Mouse (Mus musculus) lung, adult 18-20 months (tissue): ENCODE data around the gene D7Ertd443e.

Experiments
- DNase-seq, 2 experiments: peaks; one replicate each; pipeline ENCODE4 v3.0.0; 2022; ENCODE audit warnings: mixed read lengths in 2 of 2

The D7Ertd443e gene

DNA sequence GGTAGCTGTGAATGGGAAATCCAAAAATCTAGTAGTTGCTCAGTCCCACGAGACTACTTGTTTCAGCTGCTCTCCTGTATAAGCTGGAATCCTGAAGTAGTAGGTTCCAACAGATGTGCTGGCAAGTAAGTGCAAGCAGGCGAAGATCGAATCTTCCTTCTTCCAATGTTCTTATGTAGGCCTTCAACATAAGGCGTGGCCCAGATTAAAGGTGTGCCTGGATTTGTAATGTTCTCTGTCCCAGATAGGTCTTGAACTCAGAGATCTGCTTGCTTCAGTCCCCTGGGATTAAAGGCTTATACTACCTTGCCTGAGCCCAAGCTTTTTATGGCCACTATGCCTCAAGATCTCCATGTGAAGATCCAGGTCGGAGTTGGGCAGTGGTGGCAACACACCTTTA, at the start of gene D7Ertd443e:
TSS of gene D7Ertd443e (minus strand) at position 101 of the 400 bp plus-strand sequence.
- DNase-seq = no peak

DNA sequence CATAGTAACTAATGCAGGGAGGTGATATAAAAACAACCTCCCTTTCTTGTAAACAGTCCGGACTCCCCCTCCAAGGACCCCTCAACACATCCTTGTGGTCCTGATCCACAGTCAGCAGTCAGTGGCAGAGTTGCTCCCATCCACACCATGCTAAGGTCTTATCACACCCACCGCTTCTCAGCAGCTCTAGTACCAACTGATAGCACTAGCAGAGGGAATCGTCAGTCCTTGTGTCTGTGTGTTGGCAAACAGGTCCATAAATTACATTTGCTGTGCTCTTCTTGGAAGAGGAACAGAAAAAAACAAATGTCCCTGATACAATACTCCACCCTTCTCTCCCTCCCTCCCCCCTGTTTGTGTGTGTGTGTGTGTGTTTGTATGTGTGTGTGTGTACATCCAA, 46.2 kb upstream of the D7Ertd443e start:
- DNase-seq = no peak

DNA sequence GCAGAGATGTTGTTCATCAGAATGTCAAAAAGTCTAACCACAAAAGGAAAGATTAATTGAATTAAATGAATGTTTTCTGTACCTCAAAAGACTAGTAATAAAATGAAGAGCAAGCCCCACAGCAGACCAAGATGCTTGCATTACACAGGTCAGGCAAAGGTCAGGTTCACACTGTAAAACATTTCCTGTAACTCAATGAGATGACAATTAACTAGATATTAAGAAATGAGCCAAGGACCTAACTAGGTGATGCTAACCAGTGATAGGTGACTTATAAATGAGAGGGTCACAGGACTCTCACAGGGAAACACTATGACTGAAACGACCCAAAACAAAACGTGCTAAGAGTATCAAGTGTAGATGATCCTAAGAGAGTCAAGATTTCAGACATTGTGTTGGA, 43.2 kb upstream of the D7Ertd443e start:
- DNase-seq = no peak

DNA sequence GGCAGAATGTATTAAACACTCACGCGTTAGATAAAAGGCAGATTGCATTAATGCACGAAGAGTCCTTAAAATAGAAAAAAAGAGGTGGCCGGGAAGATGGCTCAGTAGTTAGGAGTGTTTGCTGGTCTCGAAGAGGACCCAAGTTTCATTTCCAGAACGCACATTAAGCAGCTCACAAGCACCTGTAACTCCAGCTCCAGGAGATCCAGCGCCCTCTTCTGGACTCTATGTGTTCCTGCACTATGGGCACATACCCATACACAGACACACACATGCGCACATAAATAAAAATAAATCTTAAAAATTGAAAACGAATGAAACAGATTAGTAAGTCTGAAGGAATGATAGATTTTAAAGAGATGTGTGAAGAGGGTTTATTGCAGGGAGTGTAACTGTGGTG, 29.6 kb upstream of the D7Ertd443e start:
- DNase-seq = no peak

DNA sequence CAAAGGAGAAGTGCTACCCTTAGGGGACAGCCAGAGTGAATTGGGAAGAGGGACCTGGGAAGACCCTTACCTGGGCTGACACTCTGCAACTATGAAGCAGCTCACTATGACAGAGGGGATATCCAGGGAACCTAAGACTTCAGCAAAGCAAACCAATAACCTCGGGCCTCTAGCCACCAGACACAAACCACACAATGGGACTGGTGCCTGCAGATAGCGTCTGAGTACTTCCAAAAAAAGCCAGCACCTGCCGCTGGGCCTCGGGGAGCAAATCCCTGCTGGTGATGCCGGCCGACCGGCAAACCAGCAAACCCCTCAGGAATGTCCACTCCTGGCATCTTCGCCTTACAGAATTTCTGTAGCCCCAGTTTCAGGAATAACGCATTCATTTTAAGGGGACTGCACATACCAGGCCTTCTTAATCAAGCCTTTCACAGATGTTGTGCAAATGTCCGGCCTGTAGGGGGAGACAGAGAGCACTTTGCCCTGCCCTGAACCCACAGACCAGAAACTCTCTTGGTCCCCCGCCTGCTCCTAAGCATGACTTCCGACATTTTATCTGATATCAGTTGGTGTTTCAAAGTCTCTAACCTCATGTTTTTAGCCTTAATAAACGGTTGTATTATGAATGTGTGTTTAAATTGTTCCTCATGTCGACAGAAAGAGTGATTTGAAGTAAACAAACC, 28.7 kb upstream of the D7Ertd443e start:
- peak; percentile 19 to 24 for DNase-seq

DNA sequence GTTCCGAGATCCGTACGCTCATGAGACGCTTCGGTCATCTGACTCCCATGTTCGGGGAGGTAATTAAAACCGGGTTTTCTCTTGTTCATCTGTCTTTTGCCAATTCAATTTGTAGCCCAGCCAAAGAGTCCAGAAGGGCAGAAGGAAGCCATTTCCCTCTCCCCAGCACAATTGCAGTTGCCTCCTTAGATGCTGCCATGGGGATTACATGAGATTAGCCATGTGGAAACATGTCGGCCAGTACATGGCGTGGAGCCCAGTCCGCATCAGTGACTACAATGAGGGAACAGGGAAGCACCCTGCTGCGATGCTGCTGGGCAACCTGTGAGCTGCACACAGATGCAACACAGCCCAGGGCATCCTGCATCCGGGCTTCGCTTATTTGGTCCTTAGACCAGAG, 23.2 kb upstream of the D7Ertd443e start:
- DNase-seq = no peak

DNA sequence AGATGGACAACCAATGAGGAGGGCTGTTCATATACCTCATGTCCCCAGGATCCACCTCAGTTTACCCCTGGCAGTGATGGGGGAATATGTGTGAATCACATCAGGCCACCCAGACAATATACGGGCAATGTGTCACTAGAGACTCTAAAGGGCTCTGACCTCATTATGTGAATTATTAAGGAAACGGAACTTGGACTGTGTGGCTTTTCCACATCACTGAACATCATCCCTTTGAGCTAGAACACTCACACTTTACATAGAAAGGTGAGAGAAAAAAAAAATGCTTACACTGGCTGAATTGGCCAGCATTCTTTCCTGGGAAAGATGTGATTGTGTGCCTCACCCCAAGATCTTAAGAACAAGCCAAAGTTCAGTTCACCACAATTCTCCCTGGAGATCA, 15.3 kb upstream of the D7Ertd443e start:
- no peak for DNase-seq

DNA sequence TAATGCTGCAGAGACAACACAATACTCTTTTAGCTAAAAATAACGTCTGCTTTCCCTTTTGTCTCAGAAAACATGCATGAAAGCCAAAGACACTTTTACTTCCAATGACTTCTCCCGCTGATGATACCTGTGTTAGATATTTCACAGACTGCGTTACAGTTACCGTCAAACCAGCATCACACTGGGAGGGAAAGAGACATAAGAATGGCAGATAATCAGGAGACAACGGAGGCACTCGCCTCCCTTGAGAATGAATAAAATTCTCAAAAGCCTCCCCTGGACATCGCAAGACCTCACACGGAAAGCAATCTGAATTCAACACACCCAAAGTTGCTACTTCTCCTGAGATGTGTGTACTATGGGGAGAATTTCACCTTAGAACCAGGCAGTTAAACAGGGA, 11.3 kb upstream of the D7Ertd443e start:
- no peak for DNase-seq

DNA sequence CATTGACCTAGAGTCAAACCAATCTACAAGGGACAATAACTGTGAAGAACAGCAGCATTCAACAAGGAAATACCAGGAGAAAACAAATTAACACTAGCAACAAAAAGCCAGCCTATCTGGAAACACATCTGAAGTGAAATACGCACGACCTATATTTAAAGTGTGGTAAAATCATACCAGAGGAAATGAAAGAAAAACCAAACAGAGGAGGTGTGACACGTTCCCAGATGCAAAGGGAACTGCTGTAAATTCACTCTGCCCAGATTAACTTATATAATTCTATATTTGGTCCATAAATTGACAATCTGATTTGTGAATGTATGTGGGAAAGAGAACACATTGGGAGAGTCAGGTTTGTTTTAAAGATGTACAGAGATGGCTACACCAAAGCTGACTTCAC, 2.7 kb downstream of the D7Ertd443e start:
- no peak for DNase-seq

DNA sequence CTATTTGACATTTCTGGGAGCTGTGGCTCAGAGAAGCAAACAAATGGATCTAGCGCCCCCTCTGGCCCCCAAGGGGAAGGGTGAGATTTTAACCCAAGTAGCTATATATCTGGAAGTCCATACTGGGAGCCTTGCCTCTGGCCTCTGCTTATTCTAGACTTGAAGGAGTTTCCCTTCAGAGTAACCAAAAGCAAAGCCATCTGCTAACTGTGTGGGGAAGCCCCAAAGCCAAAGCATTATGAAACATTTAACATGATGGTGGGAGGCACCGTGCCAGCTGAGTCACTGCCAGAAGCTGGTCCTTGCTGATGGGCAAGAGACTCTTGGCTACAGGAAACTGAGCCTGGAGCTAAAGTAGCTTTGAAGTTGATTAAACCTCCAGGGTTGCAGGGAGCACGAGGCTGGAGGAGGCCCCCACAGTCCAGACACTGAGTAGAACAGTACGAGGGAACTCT, 4.0 kb downstream of the D7Ertd443e start:
- DNase-seq = peak; percentile 87 to 89

DNA sequence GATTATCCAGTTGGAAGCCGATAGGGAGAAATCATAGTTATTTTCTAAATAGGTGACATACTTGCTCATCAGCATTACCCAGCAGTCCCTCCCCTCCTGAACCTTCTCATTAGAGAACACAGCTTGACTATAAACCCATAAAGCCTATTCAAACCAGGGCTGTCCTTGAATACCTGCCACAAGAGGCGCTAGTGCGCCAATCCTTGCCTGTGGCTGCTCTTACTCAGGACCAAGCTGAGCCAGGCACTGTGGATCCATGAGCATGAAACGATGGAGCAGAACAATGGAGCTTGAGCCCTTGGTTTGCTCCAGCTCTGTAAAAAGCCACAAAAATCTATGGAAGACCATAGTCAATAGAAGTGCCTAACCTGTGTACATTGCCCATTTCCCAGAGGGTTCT, 7.2 kb downstream of the D7Ertd443e start:
- peak; percentile 22 to 25 for DNase-seq

DNA sequence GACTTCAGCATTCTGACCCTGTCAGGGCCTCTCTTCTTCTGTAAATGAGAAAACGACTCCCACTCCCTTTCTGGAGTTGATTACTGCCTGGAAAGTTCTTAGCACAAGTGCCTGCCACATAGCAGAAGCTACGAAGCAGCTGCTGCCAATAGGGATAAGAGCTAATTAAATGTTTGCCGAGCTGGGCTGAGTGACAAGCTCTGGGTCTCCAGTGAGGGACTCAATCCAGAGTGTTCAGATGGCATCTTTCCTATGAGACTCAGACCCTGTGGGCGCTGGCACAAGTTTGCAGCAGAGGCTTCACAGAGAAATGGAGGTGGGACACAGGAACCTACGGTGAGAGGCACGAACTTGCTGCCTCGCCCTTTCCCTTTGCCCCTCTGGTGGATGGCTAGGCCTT, 8.7 kb downstream of the D7Ertd443e start:
- peak in 1 of 2 experiments; percentile 0 for DNase-seq

DNA sequence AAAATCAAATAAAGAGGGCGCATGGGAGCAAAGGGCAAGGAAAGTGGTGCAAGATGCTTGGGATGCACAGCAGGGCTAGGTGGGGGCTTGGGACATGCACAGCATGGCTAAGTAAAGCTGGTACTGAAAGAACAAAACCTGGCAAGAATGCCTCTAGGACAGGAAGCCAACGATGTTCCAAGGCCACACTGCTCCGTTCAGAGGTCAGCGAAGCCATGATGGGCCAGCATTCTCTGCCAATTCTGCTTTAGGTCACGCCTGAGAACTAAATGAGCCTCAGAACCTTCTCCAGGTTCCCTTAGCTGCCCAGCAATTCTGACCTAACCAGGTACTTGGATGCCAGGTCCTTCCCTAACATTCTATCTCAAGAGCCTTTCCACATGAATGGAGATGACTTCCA, 13.2 kb downstream of the D7Ertd443e start:
- no peak for DNase-seq

DNA sequence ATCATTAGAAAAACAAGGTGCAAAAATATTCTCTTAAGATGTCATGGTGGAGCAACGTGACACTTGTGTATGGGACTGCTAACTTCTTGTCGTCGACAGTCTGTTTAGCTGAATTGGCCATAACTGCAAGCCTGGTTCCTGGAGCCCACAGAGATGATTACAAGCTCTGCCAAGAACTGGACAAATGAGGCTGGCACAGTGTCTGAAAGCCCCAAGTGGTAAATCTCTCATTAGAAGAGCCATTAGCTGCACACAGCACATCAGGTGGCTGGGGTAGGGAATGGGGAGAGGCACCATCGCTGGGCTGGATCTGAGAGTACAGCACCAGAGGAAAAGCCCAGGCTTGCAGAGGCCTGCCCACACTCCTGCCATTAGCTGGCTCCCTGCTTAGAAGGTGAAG, 16.2 kb downstream of the D7Ertd443e start:
- no peak for DNase-seq

DNA sequence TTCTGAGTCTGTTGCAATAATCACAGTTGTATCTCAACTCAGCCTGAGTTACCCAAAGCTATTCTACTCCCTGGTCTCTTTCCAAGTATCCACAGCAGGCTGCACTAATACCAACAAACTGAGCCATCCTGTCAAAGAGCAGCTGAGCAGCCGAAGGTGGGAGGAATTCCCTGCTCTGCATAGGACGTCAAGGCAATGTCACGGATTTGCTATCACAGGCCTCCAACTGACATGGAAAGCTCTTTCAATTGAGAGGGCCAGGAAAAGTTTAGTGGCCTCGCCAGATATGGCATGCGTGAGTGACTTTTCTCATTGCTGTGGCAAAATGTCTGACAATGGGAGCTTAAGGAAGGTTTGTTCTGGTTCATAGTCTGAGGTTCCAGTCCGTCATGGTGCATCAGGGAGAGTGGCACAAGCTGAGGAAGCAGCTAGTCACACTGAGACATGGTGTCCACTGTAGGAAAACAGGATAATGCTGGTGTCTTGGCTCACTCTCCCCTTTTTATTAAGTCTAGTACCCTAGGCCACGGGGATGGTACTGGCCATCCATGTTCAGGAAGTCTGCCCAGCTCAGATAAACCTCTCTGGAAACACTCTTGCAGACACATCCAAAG, 23.1 kb downstream of the D7Ertd443e start:
- no peak for DNase-seq

DNA sequence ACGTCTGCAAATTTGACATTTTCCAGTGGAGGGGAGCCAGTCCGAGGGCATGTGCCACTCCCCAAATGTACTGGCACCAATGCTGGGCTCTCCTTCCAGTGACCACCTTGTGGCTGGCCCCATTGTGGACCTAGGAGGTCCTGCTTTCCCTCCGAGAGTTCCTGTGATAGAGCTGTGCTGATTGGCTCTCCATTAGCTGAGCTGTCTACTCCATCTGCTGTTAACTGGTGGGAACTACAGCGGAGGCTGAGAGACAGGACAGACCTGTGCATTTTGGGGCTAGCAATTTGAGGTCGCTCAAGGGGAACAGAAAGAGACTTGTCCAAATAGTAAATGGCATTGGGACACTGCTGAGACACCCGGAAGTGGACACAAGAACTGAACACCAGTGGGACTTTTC, 36.6 kb downstream of the D7Ertd443e start:
- peak; percentile 22 to 35 for DNase-seq

DNA sequence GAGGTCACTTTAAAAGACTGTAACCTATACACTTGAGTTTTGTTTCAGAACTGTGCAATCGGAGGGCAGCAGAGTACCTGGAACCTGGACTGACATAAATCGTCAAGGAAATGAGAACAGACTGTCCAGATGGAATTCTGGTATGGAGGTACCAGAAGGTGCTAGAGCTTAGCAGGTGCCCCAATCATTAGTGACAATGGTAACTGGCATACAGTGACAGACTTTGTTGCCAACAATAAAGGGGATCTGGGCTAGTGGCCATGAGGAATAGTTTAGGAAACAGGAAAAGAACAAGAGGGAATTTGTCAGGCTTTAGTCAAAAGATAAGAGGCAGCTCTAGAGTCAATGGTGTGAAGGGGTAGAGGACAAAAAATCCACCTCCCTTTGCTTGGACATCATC, 43.3 kb downstream of the D7Ertd443e start:
- no peak for DNase-seq

DNA sequence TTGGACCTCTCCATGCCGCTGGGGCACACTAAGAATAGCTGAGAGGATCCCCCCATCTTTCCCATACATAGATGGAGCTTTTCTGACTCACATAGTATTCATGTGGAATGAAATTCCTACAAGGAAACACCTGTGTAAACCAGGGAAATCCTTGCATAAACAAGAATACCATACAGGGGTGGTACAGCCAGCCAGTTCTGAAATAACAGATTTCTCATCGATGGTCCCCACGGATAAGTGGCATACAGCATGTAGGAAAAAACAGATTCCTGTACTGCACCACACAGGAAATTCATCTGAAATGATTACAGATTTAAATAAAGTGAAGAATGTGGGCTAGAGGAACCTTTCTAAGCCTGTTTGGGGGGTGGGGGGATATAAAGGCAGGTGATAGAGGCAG, 49.5 kb downstream of the D7Ertd443e start:
- DNase-seq = no peak

DNA sequence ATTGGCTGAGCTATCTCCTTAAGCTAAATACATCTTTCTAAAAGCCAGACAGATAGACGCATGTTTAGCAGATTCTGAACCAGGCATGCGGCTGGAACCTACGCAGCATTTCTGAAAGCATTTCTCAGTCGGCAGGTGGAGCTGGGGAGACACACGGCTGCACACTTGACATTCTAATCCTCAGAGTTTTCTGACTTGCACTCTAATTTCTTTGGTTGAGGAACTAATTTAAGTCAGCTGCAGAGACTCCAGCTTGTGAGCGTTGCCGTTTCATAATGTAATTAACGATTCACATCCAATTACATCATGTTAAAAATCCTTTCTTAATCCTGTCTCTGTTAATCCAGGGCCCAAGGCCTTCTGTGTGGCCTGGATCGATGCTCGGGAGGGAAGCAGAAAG, 64.5 kb downstream of the D7Ertd443e start:
- DNase-seq = no peak

DNA sequence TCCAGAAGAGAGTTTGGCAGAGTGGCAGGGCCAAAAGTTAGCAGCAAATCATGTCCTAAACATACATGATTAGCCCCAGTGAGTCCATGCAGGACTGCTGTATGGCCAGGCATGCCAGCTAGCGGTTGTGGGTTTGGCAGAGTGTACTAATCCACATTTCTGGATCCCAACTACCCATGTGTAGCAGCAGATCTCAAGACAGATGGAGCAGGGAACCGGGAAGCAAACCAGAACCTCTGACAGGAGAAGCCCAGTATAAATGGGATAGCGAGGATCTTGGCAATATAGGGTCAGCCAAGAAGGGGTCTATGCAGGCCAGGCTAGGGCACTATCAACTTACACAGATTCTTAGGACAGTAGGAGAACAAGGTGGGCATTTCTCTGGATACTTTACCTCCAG, 83.4 kb downstream of the D7Ertd443e start:
- DNase-seq = no peak

DNA sequence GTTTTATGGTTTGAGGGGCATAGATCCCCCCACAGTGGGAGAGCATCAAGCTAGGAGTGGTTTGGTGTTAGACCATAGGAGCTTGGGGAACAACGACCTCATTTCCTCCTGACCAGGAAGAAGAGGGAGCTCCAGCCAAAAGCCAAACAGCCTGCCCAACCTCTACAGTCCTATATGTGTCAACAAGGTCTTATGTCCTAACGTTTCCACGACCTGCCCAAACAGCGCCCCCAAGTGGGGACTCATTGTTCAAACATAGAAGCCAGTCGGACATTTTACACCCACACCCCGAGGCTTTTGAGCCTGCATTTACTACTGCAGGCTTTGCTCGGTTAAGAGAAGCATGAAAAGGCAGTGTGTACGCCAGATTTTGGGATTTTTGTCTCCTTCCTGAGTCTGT, 84.2 kb downstream of the D7Ertd443e start:
- DNase-seq = peak; percentile 7 to 18

DNA sequence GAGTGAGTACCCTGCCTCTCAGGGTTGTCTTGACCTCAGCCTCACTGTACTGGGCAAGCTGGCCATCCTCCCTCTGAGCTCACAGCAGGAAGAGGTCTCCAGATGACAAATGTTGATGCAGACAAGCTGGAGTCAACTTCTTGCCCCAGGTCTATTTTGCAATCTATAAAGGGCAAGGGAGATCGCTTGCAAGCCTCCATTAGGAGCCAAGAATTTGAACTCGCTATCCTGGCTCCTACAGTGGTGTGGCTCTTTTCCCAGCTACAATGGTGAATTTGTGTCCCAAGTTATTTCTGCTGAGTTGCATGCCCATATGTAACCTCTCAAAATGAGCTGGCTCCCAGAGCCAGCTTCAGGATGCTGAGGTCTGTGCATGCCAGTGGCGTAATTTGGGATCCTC, 92.7 kb downstream of the D7Ertd443e start:
- DNase-seq = peak; percentile 6 to 31

DNA sequence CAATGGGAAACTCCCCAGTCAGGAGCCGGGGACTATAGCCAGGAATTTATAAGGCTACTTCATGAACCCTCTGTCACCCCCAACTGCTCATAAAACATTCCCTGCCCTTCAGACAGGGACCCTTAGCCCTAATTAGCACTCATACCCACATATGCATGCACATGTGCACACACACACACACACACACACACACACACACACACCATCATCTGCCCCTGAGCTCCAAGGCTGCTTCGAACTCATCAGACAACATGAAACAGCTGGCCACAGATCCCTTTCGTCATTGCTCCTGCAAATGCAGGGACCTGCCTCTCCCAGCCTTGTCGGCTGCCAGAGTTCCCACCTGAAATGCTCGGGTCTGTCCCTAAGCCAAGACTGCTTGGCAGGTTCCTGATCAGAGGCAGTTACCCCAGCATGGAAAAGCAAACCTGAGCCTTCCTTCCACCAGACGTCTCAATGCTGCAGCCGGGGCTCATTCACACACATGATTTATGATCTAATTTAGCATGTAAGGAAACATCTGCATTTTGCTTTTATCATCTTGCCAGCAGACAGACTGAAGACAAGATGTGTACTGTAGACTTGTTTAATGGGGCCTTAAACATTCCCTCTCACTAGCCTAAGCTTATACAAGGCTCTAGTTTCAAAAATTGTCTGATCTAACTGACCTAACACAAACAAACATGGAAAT, 95.7 kb downstream of the D7Ertd443e start:
- DNase-seq = no peak

DNA sequence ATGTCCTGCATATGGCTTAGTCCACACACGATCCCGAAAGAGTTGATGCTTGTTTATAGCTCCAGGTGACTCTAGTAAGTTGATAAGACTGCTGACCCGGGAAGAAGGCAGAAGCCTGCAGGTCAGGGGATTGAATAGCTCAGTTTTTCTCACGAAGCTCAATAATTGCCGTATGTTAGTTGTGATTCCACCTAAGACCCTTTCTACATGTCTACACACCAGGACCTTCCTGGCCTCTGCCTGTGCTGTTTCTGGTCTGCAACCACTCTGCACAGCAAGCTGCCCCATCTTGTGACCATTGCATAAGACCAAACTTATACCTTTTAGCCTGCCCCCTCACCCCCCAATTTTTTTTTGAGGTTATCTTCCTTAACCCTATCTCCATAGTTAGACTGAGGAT, 96.3 kb downstream of the D7Ertd443e start:
- no peak for DNase-seq
